Mouse (Mus musculus) frontal cortex, postnatal 36 days (tissue): ENCODE data around the gene Ptrh1.
A peak's percentile ranks its signal among the peaks of the same experiment; 100 is the strongest.

Experiments
- DNase-seq, 2 experiments: peaks; one replicate each; pipeline ENCODE4 v3.0.0; 2022; ENCODE audit warnings: low spot score in 2 of 2

Ptrh1 gene

DNA sequence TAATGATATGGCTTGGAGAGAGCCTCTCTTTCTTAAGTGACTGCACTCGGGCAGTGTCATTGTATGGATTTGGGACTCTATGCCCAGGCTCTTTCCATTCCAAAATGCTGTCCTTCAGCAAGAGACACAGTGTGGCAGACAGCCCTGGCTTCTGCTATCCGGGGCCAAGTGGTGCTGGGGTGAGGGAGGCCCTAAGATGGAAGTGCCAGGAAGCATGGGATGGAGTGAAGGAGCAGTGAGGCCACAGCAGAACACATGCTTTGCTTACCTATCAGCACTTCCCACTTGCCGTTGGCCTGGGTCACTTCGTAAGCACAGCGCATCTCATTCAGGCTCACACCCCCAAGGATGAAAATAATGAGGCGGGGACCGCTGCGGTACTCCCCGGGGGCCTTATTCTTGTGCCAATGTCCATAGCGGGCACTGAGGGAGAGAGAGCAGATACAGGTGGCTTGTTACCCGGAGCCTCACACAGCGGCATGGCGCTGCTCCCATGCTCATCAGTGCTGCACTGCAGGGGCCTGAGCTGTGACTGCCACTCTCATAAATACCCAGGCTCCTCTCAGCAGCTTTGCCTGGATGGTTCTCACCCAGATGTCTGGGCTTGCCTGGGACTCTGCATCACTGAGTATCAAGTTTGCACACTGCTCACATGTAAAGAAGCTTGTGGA lies 20.3 kb downstream of the Ptrh1 start:
- no peak for DNase-seq

DNA sequence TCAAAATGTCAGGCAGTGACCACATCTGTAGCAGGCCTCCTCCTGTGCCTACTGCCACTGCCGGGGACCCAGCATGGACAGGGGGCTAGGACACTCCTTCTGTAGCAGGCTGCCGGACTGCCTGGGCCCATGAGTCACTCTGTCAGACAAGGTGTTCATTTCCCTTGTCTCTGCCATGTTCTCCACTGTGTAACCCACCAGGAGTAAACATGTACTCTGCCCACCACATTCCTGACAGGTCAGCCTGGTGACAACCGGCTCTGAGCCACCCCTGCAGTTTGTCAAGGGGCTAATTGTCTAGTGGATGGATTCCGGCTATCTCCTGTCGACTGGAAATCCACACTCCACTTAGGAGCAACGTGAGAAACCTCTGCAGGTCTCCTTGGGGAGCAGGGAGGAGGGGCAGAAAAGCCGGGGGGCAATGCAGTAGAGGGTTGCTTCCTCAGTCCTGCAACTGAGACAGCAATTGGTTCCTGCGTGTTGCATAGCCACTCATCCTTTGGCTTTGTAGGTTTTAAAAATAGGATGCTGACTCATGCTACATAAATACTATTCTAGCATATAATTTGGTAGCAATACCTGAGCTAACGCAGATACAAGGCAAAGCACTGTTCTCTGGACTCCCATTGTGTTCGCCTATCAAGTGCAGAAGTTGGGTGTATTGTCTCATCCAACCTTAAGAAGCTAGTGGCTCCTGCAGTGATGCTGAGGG lies 22.8 kb downstream of the Ptrh1 start:
- DNase-seq, result no peak

DNA sequence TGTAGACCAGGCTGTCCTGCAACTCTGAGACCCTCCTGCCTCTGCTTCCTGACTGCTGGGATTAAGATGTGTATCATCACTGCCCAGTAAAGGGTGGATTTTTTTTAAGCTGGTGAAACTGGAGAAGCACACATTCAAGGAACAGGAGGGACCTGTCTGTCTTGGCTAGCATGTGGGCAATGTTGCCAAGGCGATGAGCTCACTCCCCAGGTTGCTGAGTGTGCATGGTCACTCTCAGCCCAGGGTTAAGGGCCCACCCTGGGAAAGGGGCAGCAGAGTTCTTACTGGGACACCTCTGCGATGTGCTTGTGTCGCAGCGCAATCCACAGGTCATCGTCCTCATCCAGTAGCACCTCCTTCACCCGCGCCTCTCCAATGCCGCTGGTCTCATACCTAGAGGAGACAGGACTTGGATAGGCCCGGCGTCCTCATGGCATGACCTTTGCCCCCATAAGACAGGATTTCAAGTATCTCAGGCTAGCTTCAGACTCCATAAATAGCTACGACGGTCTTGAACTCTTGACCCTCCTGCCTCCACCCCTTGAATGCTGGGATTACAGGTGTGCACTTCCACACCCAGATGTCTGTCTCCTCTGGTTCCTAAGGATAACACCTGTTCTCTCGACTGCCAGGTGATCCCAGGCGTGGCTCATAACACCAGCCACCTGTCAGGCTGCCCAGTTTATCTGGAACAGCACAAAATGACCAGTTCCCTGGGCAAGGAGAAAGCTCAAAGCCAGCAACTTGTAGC lies 33.4 kb downstream of the Ptrh1 start:
- DNase-seq, result no peak

DNA sequence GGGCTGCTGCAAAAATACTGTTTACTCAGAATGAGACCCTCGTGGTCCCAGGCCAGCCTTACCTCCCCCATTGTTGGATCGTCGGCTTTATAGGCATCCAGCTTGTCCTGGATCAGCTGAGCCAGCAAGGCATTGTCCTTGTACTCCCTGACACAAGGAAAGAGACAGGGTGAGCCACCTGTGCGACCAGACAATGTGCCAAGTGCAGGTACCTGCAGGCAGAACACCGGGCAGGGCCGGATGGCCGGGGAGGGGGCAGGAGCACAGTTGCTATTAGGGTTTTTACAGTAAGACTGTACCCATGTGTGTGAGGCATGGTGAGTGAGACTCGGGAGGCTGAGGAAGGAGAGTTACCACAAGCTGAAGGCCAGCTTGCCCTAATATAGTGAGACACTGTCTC lies 36.4 kb downstream of the Ptrh1 start:
- no peak for DNase-seq

DNA sequence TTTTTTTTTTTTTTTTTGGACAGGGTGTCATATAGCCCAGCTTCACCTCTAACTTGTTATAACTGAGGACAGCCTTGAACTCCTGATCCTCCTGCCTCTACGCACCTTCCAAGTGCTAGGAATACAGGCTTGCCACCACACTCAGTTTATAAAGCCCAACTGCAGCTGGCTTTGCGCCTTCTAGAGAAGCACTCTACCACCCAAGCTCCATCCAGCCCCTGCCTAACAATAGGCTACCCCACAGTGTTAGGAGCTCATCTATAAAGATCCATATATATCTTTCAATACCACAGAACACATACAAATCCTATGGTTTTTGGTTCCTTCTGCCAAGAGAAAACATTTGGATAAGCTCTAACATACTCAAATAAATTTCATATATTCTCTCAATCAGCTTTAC lies 40.9 kb downstream of the Ptrh1 start:
- no peak for DNase-seq

DNA sequence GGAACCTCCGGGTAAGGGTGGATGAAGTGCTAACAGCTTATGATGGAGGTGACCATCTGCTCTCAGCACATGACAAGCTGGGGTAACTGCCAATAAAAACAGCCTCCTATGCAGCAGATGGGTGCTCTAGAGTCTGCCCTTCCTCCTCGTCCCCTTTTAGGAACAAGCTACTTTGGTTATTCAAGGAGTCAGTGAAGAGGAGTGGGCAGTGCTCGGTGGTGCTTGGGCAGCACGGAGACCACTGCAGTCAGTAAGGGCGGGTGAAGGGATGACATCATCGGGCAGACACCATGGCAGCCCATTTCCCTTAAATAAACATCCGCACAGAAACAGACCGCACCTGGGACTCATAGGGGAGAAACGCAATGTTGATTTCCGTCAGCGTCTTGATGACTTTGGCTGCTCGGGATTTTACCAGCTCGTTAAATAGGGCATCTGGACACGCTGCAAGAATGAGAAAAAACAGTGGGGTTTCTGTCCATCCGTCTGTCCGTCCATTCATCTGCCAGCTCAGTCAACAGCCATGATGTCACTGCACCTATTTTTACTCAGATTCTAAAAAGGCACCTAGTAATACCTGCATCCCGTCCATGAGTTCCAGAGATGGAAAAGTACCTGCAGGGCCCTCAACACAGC lies 41.5 kb downstream of the Ptrh1 start:
- peak; percentile 68 to 90 for DNase-seq

DNA sequence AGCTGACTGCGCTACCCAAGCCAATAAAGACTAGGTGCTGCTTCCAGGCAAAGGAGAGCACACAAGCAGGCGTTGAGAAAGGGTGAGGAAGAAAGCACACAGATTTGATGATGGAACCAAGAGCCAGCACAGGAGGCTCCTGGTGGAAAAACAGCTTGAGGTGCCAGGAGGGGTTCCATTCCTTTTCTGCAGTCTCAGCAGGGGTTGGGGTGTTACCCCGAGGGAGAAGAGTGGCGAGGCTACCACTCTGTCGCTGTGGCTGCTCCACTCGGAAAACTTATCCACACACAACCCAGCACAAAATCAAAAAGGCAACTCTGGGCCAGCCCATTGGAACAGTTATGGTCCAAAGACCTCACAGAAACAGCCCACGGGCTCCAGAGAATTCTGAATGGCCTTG lies 42.0 kb downstream of the Ptrh1 start:
- peak in 1 of 2 experiments; percentile 31 for DNase-seq

DNA sequence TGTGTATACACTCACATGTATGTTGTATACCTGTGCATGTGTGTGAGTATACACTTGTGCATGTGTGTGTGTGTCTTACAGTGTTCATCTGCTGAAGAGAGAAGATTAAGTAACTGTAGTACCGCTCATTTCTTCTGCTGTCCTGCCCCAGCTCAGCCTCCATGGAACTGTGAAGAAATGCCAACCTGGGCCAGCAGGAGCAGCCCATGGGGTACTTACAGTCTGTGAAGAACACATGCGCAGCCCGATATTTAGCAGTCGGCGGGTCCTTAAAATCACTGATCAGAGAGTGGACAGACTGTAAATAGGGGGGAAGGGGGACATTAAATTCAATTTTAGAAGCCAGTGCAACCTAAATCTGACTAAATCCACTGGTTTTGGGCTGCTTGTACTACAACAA lies 42.6 kb downstream of the Ptrh1 start:
- DNase-seq, result no peak

DNA sequence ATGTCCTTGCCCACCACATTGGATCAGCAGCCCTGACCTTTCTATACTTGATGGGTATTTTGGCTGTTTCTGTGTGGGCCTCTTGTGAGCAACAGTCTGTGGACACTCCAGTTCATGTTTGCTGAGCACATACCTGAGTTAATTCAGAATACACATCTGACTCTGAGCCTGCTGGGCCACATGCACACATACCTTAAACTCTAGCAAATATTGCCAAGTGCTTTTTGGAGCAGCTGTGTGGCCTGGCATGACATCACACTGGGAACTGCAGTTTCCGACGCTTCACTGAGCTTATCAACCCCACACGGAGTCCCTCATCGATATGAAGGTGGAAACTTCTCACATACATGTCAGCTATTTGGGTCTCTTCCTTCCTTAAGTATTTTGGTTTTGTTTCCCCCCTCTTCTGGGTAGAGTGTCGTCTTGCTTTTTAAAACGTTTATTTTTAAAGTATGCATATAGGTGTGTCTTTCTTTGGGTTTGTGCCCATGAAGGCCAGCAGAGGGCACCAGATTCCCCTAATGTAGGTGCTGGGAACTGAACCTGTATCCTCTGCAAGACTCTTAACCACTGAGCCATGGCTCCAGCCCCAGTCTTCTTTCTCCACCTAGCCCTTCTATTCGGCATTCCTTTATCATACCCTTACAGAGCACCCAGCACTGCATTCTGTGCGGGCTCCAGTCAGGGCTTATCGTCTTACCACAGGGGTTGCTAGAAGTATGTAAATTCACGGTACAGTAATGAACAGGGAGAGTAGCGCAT lies 45.6 kb downstream of the Ptrh1 start:
- DNase-seq, result no peak

DNA sequence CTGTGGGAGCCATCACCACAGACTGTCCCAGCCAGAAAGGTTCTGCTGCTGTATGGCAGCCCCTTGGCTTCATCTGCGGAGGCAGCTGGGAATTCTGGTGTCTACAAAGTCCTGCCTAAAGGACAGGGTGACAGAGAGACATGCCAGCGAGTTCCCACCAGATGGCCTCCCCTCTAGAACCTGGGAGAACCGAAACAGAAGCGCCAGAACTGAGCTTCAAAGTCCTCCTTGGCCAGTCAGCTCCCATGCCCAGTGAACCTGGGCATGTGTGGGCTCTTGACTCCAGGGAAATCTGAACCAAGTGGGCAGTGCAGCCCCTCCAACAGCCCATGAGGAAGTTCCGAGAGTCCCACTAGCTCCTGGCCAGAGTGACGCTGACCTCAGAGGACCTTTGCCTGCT lies 47.1 kb downstream of the Ptrh1 start:
- no peak for DNase-seq

DNA sequence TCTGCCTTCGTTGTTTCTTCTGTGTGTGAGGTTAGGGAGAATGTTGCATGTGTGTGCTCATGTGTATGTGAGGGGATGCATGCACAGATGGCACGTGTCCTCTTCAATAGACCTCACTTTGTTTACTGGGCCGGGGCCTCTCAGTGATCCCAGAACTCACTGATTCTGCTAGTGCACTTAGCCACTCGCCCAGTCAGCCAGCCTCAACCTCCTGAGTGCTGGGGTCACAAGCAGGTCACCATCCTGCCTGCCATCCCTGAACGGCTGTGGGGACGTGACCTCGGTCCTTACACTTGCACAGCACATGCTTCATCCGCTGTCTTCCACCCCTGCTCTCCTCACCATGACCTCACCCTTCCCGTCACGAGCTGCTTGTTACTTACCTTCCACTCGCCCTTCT lies 47.6 kb downstream of the Ptrh1 start:
- DNase-seq, result no peak

DNA sequence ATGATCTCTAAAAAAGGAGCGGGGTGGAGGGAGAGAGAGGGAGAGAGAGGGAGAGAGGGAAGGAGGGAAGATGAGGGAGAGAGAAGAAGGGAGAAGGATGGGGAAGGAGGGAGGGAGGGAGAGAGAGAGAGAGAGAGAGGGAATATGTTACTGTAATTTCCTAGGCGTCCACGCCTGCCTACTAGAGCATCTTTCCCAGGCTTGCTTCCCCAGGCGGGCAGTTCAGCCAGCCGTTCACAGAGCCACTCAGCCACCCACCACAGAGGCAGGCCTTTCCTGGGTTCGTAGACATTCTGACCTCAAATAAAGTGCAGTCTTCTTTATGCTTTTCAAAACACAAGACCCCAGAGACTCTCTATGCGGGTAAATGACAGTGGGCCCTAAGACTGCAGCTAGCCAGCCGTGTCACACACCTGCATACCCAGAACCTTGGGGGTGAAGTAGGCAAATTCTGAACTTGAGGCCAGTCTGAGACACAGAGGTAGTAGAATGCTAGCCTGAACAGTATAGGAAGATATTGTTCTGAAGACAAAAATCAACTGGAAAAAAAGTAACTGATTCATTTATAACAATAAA lies 48.1 kb downstream of the Ptrh1 start:
- DNase-seq, result no peak

DNA sequence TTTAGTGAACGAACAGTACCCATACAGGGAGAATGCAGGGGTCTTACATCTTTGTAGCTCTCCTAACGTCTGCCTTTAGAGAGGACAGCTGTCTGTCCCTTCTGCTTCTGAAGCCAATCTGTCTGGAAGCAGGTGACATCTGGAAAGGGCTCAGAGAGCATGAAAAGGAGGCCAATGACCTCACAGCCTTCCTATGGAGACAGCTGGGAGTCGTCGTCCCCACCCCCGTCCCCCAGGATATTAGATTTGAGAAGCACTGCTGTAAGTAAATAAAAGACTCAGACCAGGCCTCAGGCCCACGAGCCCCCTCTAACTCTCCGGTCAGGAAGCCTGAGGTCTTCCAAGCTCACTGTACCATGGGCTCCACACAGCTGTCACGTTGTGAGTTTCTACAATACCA lies 48.6 kb downstream of the Ptrh1 start:
- DNase-seq, result no peak

DNA sequence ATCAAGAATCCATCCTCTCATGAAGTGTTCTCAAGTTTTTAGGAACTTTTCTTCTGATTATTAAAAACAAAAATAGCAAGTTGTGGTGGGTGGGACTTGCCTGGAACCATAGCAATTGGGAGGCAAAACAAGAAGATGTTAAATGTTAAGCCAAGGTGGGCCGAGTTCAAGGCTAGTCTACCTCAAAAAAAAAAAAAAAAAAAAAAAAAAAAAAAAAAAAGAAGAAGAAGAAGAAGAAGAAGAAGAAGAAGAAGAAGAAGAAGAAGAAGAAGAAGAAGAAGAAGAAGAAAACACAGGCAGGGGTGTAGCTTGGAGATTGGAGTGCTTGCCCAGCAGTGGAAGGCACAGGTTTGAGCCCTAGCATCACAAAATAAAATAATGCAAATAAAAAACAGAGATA lies 49.2 kb downstream of the Ptrh1 start:
- no peak for DNase-seq

DNA sequence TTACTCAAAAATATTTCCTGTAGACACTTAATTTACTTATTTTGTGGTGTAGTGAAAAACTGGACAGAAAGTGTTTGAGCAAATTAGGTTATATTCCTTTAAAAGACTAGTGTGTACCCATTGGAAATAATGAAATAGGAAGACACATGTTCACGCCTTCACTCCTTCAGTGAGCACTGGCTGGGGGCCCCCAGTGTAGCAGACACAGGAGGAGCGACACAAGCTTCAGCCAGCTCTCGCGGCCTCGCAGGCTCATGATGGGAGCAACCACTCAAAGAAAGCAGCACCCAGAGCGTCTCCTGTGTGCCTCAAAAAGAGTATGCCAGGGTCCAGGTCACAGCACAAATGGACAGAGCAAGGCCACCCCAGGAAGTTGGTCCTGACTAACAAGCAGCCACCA lies 50.2 kb downstream of the Ptrh1 start:
- no peak for DNase-seq
